Mouse (Mus musculus): ENCODE data around the gene Atxn10. TPM values are rescaled to one million over a fixed set of nuclear protein-coding genes. Genes with fewer than 3 reads are reported as not detected.

The Atxn10 gene
- total and polyA plus RNA-seq, 2 experiments from 2014 or later, result 121 to 141 TPM

GRCm38 (mm10) chr15:85409836-85410235, 73.8 kb downstream of the Atxn10 start:
- DNase-seq (ENCODE audit: low spot score) (no peak), ATAC-seq (ENCODE audit: insufficient read depth, low read depth) (no peak)
- Histone ChIP-seq H3K9ac (replicated peaks; ENCODE audit: low read depth, low read length) (no peak overlapping the region), H3K4me1 (ENCODE audit: control insufficient read depth, insufficient read depth) (peaks cover 10% of the 10 kb centered on the region), H3K36me3 (replicated peaks; ENCODE audit: control insufficient read depth, insufficient read depth, low read length) (no peaks in the 10 kb centered on the region), H3K4me3 (ENCODE audit: low read depth, low read length) (no peak overlapping the region), H3K4me2 (ENCODE audit: low read depth, low read length) (no peak overlapping the region), H3K9me3 (replicated peaks; ENCODE audit: control insufficient read depth, low read length) (no peaks in the 10 kb centered on the region), H3K27ac (ENCODE audit: low read depth) (peak overlapping the region; percentile 28; the same call in 1 of the 2 replicates), H3K27me3 (ENCODE audit: control insufficient read depth, insufficient read depth, low read length) (no peaks in the 10 kb centered on the region)
- TF ChIP-seq CTCF (IDR thresholded peaks at IDR 0.05; ENCODE audit: low read depth), result no peak
- TF ChIP-seq EP300 (IDR thresholded peaks at IDR 0.05; ENCODE audit: low read depth), result no peak
- WGBS, result 74% methylated on average over 6 of the region's 6 CpGs

DNA sequence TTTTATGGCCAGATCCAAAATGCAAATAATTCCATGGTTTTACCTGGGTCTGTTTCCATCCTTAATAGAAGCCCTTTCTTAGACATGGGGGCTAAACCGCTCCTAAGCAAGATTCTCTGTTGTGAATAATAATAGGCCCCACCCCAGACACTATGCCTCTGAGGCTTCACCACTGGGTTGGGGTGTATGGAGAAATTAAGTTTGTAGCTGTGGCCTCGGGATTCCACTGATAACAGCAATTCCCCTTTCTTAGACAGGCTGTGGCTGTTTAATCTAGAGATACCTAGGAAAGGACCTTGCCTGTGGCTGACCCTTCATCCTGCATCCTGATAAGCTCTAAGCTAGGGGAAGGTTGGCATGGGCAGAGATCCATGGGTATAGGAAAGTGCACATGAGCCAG, 78.6 kb downstream of the Atxn10 start:
- Histone ChIP-seq H3K9me3 (replicated peaks; ENCODE audit: control insufficient read depth, low read length) (no peaks in the 10 kb centered on the region), H3K27ac (ENCODE audit: low read depth) (no peak overlapping the region), H3K9ac (replicated peaks; ENCODE audit: low read depth, low read length) (no peak overlapping the region), H3K4me2 (ENCODE audit: low read depth, low read length) (no peak overlapping the region), H3K36me3 (replicated peaks; ENCODE audit: control insufficient read depth, insufficient read depth, low read length) (0 out of 2 replicates have a peak, but pooled peaks cover 9% of the 10 kb centered on the region), H3K4me3 (ENCODE audit: low read depth, low read length) (no peak overlapping the region), H3K27me3 (ENCODE audit: control insufficient read depth, insufficient read depth, low read length) (no peaks in the 10 kb centered on the region), H3K4me1 (ENCODE audit: control insufficient read depth, insufficient read depth) (no peaks in the 10 kb centered on the region)
- DNase-seq (ENCODE audit: low spot score) (no peak), ATAC-seq (ENCODE audit: insufficient read depth, low read depth) (no peak)
- 62% methylated on average over 2 of the region's 2 CpGs for WGBS
- TF ChIP-seq EP300 (IDR thresholded peaks at IDR 0.05; ENCODE audit: low read depth) (no peak), CTCF (IDR thresholded peaks at IDR 0.05; ENCODE audit: low read depth) (no peak)

DNA sequence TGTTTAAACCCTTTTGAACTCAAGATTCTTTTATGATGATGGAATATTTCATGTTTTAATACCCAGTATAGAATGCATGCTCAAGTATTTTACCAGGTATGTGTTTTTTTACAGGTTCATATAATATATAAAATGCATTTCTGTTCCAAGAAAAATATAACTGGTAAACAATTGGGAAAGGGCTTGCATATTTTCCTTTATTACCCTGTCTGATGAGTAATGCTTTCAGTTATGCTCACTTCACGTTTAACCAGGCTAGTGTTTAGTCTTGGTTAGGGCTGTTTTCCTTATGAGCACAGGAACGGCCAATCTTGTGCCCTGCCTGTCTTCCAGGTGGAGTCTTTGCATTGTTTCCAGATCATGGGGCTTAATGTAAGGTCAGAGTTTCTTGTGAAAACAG, 84.6 kb downstream of the Atxn10 start:
- no peak overlapping the region for H3K27ac ChIP-seq (ENCODE audit: low read depth)
- no peaks in the 10 kb centered on the region for H3K9me3 ChIP-seq (replicated peaks; ENCODE audit: control insufficient read depth, low read length)
- no peaks in the 10 kb centered on the region for H3K4me1 ChIP-seq (ENCODE audit: control insufficient read depth, insufficient read depth)
- H3K4me2 ChIP-seq (ENCODE audit: low read depth, low read length), result no peak overlapping the region
- H3K4me3 ChIP-seq (ENCODE audit: low read depth, low read length), result no peak overlapping the region
- WGBS, result 71% methylated on average over 2 of the region's 2 CpGs
- DNase-seq (ENCODE audit: low spot score), result no peak
- ATAC-seq (ENCODE audit: insufficient read depth, low read depth), result no peak
- TF ChIP-seq CTCF (IDR thresholded peaks at IDR 0.05; ENCODE audit: low read depth), result no peak
- TF ChIP-seq EP300 (IDR thresholded peaks at IDR 0.05; ENCODE audit: low read depth), result no peak
- no peak overlapping the region for H3K9ac ChIP-seq (replicated peaks; ENCODE audit: low read depth, low read length)
- 0 out of 2 replicates have a peak, but pooled peaks cover 9% of the 10 kb centered on the region for H3K36me3 ChIP-seq (replicated peaks; ENCODE audit: control insufficient read depth, insufficient read depth, low read length)
- H3K27me3 ChIP-seq (ENCODE audit: control insufficient read depth, insufficient read depth, low read length), result no peaks in the 10 kb centered on the region

DNA sequence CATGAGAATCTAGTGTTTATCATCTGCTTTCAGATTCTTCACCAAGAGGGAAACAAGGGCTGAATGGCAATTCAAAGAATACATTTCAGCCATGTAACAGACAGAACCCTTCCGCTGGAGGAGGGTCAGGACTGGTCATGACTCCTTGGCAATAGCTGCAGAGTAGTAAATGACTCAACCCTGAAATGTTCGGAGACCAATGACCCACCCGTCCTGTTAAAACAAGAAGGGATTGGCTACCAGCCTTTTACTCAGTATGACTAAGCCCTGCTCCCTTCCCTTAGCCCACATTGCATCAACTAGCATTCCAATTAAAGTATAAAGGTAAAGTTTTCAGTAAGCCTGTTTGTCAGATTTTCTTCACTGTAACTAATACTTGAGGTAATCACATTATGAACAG, 88.2 kb downstream of the Atxn10 start:
- Histone ChIP-seq H3K9ac (replicated peaks; ENCODE audit: low read depth, low read length) (no peak overlapping the region), H3K4me1 (ENCODE audit: control insufficient read depth, insufficient read depth) (peaks cover 5% of the 10 kb centered on the region; the same call in 1 of the 2 replicates), H3K27ac (ENCODE audit: low read depth) (no peak overlapping the region), H3K36me3 (replicated peaks; ENCODE audit: control insufficient read depth, insufficient read depth, low read length) (no peaks in the 10 kb centered on the region), H3K27me3 (ENCODE audit: control insufficient read depth, insufficient read depth, low read length) (no peaks in the 10 kb centered on the region), H3K9me3 (replicated peaks; ENCODE audit: control insufficient read depth, low read length) (no peaks in the 10 kb centered on the region), H3K4me3 (ENCODE audit: low read depth, low read length) (no peak overlapping the region), H3K4me2 (ENCODE audit: low read depth, low read length) (no peak overlapping the region)
- no peak for TF ChIP-seq EP300 (IDR thresholded peaks at IDR 0.05; ENCODE audit: low read depth)
- no peak for TF ChIP-seq CTCF (IDR thresholded peaks at IDR 0.05; ENCODE audit: low read depth)
- DNase-seq (ENCODE audit: low spot score) (no peak), ATAC-seq (ENCODE audit: insufficient read depth, low read depth) (no peak)
- 76% methylated on average over 3 of the region's 3 CpGs for WGBS

GRCm38 (mm10) chr15:85428140-85428539, 92.1 kb downstream of the Atxn10 start:
- Histone ChIP-seq H3K36me3 (replicated peaks; ENCODE audit: control insufficient read depth, insufficient read depth, low read length) (no peaks in the 10 kb centered on the region), H3K4me2 (ENCODE audit: low read depth, low read length) (no peak overlapping the region), H3K9me3 (replicated peaks; ENCODE audit: control insufficient read depth, low read length) (no peaks in the 10 kb centered on the region), H3K9ac (replicated peaks; ENCODE audit: low read depth, low read length) (no peak overlapping the region), H3K27me3 (ENCODE audit: control insufficient read depth, insufficient read depth, low read length) (no peaks in the 10 kb centered on the region), H3K4me1 (ENCODE audit: control insufficient read depth, insufficient read depth) (peaks cover 5% of the 10 kb centered on the region; the same call in 1 of the 2 replicates), H3K4me3 (ENCODE audit: low read depth, low read length) (no peak overlapping the region), H3K27ac (ENCODE audit: low read depth) (no peak overlapping the region)
- no peak for TF ChIP-seq EP300 (IDR thresholded peaks at IDR 0.05; ENCODE audit: low read depth)
- TF ChIP-seq CTCF (IDR thresholded peaks at IDR 0.05; ENCODE audit: low read depth), result no peak
- WGBS, result 56% methylated on average over 6 of the region's 6 CpGs
- DNase-seq (ENCODE audit: low spot score) (no peak), ATAC-seq (ENCODE audit: insufficient read depth, low read depth) (no peak)

GRCm38 (mm10) chr15:85442568-85442967, 106.5 kb downstream of the Atxn10 start:
- no peak for TF ChIP-seq EP300 (IDR thresholded peaks at IDR 0.05; ENCODE audit: low read depth)
- TF ChIP-seq CTCF (IDR thresholded peaks at IDR 0.05; ENCODE audit: low read depth), result no peak
- no peak for ATAC-seq (ENCODE audit: insufficient read depth, low read depth)
- DNase-seq (ENCODE audit: low spot score), result no peak
- Histone ChIP-seq H3K36me3 (replicated peaks; ENCODE audit: control insufficient read depth, insufficient read depth, low read length) (peaks cover 33% of the 10 kb centered on the region), H3K27me3 (ENCODE audit: control insufficient read depth, insufficient read depth, low read length) (no peaks in the 10 kb centered on the region), H3K27ac (ENCODE audit: low read depth) (no peak overlapping the region), H3K4me3 (ENCODE audit: low read depth, low read length) (no peak overlapping the region), H3K4me1 (ENCODE audit: control insufficient read depth, insufficient read depth) (no peaks in the 10 kb centered on the region), H3K4me2 (ENCODE audit: low read depth, low read length) (no peak overlapping the region), H3K9me3 (replicated peaks; ENCODE audit: control insufficient read depth, low read length) (no peaks in the 10 kb centered on the region), H3K9ac (replicated peaks; ENCODE audit: low read depth, low read length) (no peak overlapping the region)
- WGBS, result 62% methylated on average over 3 of the region's 3 CpGs

All from heart, postnatal 0 days (tissue).